Mouse (Mus musculus) hindbrain, embryonic 14.5 days (tissue): ENCODE measurements around the gene Ube2d3. TPM values are rescaled to one million over a fixed set of nuclear protein-coding genes. Genes with fewer than 3 reads are reported as not detected.

ENCODE experiments used
- ATAC-seq: fragments of 200-750 bp; cut with Nextera tagmentation; 2 replicates; pipeline ENCODE4 v1.8.0; 2017; ENCODE audit warnings: moderate number of reproducible peaks, mild to moderate bottlenecking, moderate TSS enrichment, moderate library complexity; ENCODE audit not compliant: low FRiP score
- DNase-seq: peaks from one replicate; pipeline ENCODE4 v3.0.0-alpha.2; 2015; ENCODE audit warnings: low spot score
- H3K27ac ChIP-seq: fragments of 300-500 bp; sonication (generic); 2 replicates; pipeline ENCODE4 v1.5.1; 2014; ENCODE audit warnings: mild to moderate bottlenecking, moderate library complexity
- H3K27me3 ChIP-seq: fragments of 300-500 bp; sonication (generic); 2 replicates; pipeline ENCODE4 v1.6.1; 2014; ENCODE audit warnings: mild to moderate bottlenecking, low read length, mixed read lengths; ENCODE audit not compliant: control insufficient read depth, insufficient read depth
- H3K36me3 ChIP-seq: fragments of 300-500 bp; sonication (generic); replicated peaks from 2 replicates; pipeline ENCODE4 v1.6.1; 2014; ENCODE audit not compliant: control insufficient read depth, insufficient read depth
- H3K4me1 ChIP-seq: fragments of 300-500 bp; sonication (generic); replicated peaks from 2 replicates; pipeline ENCODE4 v1.6.1; 2014; ENCODE audit warnings: antibody characterized with exemption, low read length, mixed read lengths; ENCODE audit not compliant: control insufficient read depth, insufficient read depth
- H3K4me2 ChIP-seq: fragments of 300-500 bp; sonication (generic); replicated peaks from 2 replicates; pipeline ENCODE4 v1.6.1; 2014; ENCODE audit warnings: mild to moderate bottlenecking, moderate library complexity
- H3K4me3 ChIP-seq: fragments of 300-500 bp; sonication (generic); replicated peaks from 2 replicates; pipeline ENCODE4 v1.5.1; 2014; ENCODE audit warnings: mild to moderate bottlenecking, low read length
- H3K9ac ChIP-seq: fragments of 300-500 bp; sonication (generic); 2 replicates; pipeline ENCODE4 v1.6.1; 2014
- H3K9me3 ChIP-seq: fragments of 300-500 bp; sonication (generic); 2 replicates; pipeline ENCODE4 v1.6.1; 2016; ENCODE audit warnings: low read length; ENCODE audit not compliant: control insufficient read depth
- WGBS: fragments of 180-500 bp; shearing (Covaris S2); extraction: QIAGEN DNeasy Blood & Tissue Kit; methylation state at CpG from one replicate; pipeline ENCODE4 v1.1.7; 2014; 5-methylcytosine and 5-hydroxymethylcytosine counted together
- polyA plus RNA-seq: library from polyadenylated mRNA; unstranded; fragments of >200 nt; fragmentation: Nextera tagmentation; extraction: Ambion mirVana; gene quantifications from 2 replicates; pipeline ENCODE4 v1.2.1, GENCODE M21; 2014

The Ube2d3 gene
- polyA plus RNA-seq, 1 experiment from 2014 or later = 403 TPM

GRCm38 (mm10) chr3:135407351-135407750 lies 30.6 kb upstream of the Ube2d3 start:
- Histone ChIP-seq H3K4me1 (peaks cover 6% of the 10 kb centered on the region; the same call in 1 of the 2 replicates), H3K9ac (no peak overlapping the region), H3K27ac (no peak overlapping the region), H3K9me3 (no peaks in the 10 kb centered on the region), H3K4me3 (no peak overlapping the region), H3K36me3 (peaks cover 28% of the 10 kb centered on the region), H3K4me2 (no peak overlapping the region), H3K27me3 (no peaks in the 10 kb centered on the region)
- ATAC-seq (no peak), DNase-seq (no peak)
- WGBS = 87% methylated on average over 8 of the region's 9 CpGs

- H3K9me3 ChIP-seq = no peaks in the 10 kb centered on the region
- peaks cover 6% of the 10 kb centered on the region; the same call in 1 of the 2 replicates for H3K4me1 ChIP-seq
- no peak overlapping the region for H3K4me3 ChIP-seq
- H3K36me3 ChIP-seq = peaks cover 28% of the 10 kb centered on the region
- ATAC-seq (no peak), DNase-seq (no peak)
- H3K27me3 ChIP-seq = no peaks in the 10 kb centered on the region
- H3K27ac ChIP-seq = no peak overlapping the region
- WGBS = 98% methylated on average over 5 of the region's 5 CpGs
- no peak overlapping the region for H3K9ac ChIP-seq
- no peak overlapping the region for H3K4me2 ChIP-seq
Measured at GRCm38 (mm10) chr3:135409219-135409618, 28.7 kb upstream of the Ube2d3 start.

GRCm38 (mm10) chr3:135411056-135411455 lies 26.9 kb upstream of the Ube2d3 start:
- no peak overlapping the region for H3K27ac ChIP-seq
- H3K27me3 ChIP-seq = no peaks in the 10 kb centered on the region
- DNase-seq = no peak
- no peak overlapping the region for H3K9ac ChIP-seq
- ATAC-seq = no peak
- 88% methylated on average over 12 of the region's 12 CpGs for WGBS
- peaks cover 23% of the 10 kb centered on the region for H3K36me3 ChIP-seq
- H3K4me2 ChIP-seq = no peak overlapping the region
- H3K4me1 ChIP-seq = peaks cover 6% of the 10 kb centered on the region; the same call in 1 of the 2 replicates
- H3K9me3 ChIP-seq = no peaks in the 10 kb centered on the region
- H3K4me3 ChIP-seq = no peak overlapping the region

- Histone ChIP-seq H3K36me3 (peaks cover 15% of the 10 kb centered on the region), H3K4me1 (peaks cover 6% of the 10 kb centered on the region; the same call in 1 of the 2 replicates), H3K9ac (0 out of 2 replicates have a peak overlapping the region, but pooled peaks have one; percentile 44), H3K9me3 (no peaks in the 10 kb centered on the region), H3K4me3 (no peak overlapping the region), H3K27me3 (no peaks in the 10 kb centered on the region), H3K4me2 (no peak overlapping the region), H3K27ac (no peak overlapping the region)
- DNase-seq = no peak
- WGBS = 26% methylated on average over 9 of the region's 9 CpGs
- no peak for ATAC-seq
Measured at GRCm38 (mm10) chr3:135411824-135412223, 26.1 kb upstream of the Ube2d3 start.

- Histone ChIP-seq H3K36me3 (no peaks in the 10 kb centered on the region), H3K27me3 (no peaks in the 10 kb centered on the region), H3K27ac (no peak overlapping the region), H3K9me3 (no peaks in the 10 kb centered on the region), H3K4me2 (no peak overlapping the region), H3K4me3 (no peak overlapping the region), H3K9ac (no peak overlapping the region), H3K4me1 (0 out of 2 replicates have a peak, but pooled peaks cover 10% of the 10 kb centered on the region)
- DNase-seq (no peak), ATAC-seq (no peak)
- 92% methylated on average over 3 of the region's 3 CpGs for WGBS
Measured at GRCm38 (mm10) chr3:135417245-135417644, 20.7 kb upstream of the Ube2d3 start.

GRCm38 (mm10) chr3:135417799-135418198 lies 20.1 kb upstream of the Ube2d3 start:
- no peak overlapping the region for H3K4me3 ChIP-seq
- WGBS = 85% methylated on average over 3 of the region's 3 CpGs
- ATAC-seq = no peak
- H3K9ac ChIP-seq = no peak overlapping the region
- no peaks in the 10 kb centered on the region for H3K27me3 ChIP-seq
- no peak for DNase-seq
- H3K9me3 ChIP-seq = no peaks in the 10 kb centered on the region
- H3K36me3 ChIP-seq = no peaks in the 10 kb centered on the region
- H3K27ac ChIP-seq = no peak overlapping the region
- H3K4me1 ChIP-seq = 0 out of 2 replicates have a peak, but pooled peaks cover 13% of the 10 kb centered on the region
- no peak overlapping the region for H3K4me2 ChIP-seq

- no peak for DNase-seq
- H3K9me3 ChIP-seq = no peaks in the 10 kb centered on the region
- no peak overlapping the region for H3K4me3 ChIP-seq
- H3K36me3 ChIP-seq = no peaks in the 10 kb centered on the region
- ATAC-seq = no peak
- no peak overlapping the region for H3K4me2 ChIP-seq
- H3K4me1 ChIP-seq = peaks cover 20% of the 10 kb centered on the region; the same call in 1 of the 2 replicates
- H3K27me3 ChIP-seq = no peaks in the 10 kb centered on the region
- H3K9ac ChIP-seq = no peak overlapping the region
- WGBS = 90% methylated on average over 9 of the region's 9 CpGs
- no peak overlapping the region for H3K27ac ChIP-seq
Measured at GRCm38 (mm10) chr3:135420542-135421309, 17.2 kb upstream of the Ube2d3 start.

- ATAC-seq (no peak), DNase-seq (no peak)
- H3K27ac ChIP-seq = no peak overlapping the region
- no peak overlapping the region for H3K4me2 ChIP-seq
- no peaks in the 10 kb centered on the region for H3K9me3 ChIP-seq
- H3K9ac ChIP-seq = no peak overlapping the region
- H3K27me3 ChIP-seq = no peaks in the 10 kb centered on the region
- peaks cover 20% of the 10 kb centered on the region; the same call in 1 of the 2 replicates for H3K4me1 ChIP-seq
- no peaks in the 10 kb centered on the region for H3K36me3 ChIP-seq
- no peak overlapping the region for H3K4me3 ChIP-seq
Measured at GRCm38 (mm10) chr3:135421310-135421594, 16.7 kb upstream of the Ube2d3 start.

- 30% methylated on average over 8 of the region's 8 CpGs for WGBS
- Histone ChIP-seq H3K27ac (peak overlapping the region; percentile 99), H3K4me2 (peak overlapping the region; percentile 82), H3K9ac (peak overlapping the region; percentile 86), H3K4me3 (peak overlapping the region; percentile 76), H3K9me3 (no peaks in the 10 kb centered on the region), H3K27me3 (no peaks in the 10 kb centered on the region), H3K4me1 (peaks cover 20% of the 10 kb centered on the region; the same call in 1 of the 2 replicates), H3K36me3 (no peaks in the 10 kb centered on the region)
- DNase-seq = no peak
- no peak for ATAC-seq
Measured at GRCm38 (mm10) chr3:135422232-135422855, 15.6 kb upstream of the Ube2d3 start.
